Mouse (Mus musculus) forebrain, embryonic 16.5 days (tissue): ENCODE data around the gene Gm9970. TPM values are rescaled to one million over a fixed set of nuclear protein-coding genes. Genes with fewer than 3 reads are reported as not detected.
A peak's percentile ranks its signal among the peaks of the same experiment; 100 is the strongest.

Experiments used
- ATAC-seq: fragments of 200-750 bp; cut with Nextera tagmentation; 2 replicates; pipeline ENCODE4 v1.8.0; 2017; ENCODE audit warnings: mild to moderate bottlenecking, moderate library complexity
- H3K27ac ChIP-seq: fragments of 300-500 bp; sonication (generic); 2 replicates; pipeline ENCODE4 v1.5.1; 2014; ENCODE audit warnings: low read length, control low read depth
- H3K27me3 ChIP-seq: fragments of 300-500 bp; sonication (generic); replicated peaks from 2 replicates; pipeline ENCODE4 v1.6.1; 2014; ENCODE audit warnings: low read length; ENCODE audit not compliant: control insufficient read depth, insufficient read depth
- H3K36me3 ChIP-seq: fragments of 300-500 bp; sonication (generic); 2 replicates; pipeline ENCODE4 v1.6.1; 2014; ENCODE audit not compliant: control insufficient read depth, insufficient read depth
- H3K4me1 ChIP-seq: fragments of 300-500 bp; sonication (generic); replicated peaks from 2 replicates; pipeline ENCODE4 v1.6.1; 2014; ENCODE audit warnings: low read length; ENCODE audit not compliant: control insufficient read depth, insufficient read depth
- H3K4me2 ChIP-seq: fragments of 300-500 bp; sonication (generic); 2 replicates; pipeline ENCODE4 v1.6.1; 2014; ENCODE audit warnings: mild to moderate bottlenecking, low read length, control low read depth
- H3K4me3 ChIP-seq: fragments of 300-500 bp; sonication (generic); replicated peaks from 2 replicates; pipeline ENCODE4 v1.5.1; 2014; ENCODE audit warnings: mild to moderate bottlenecking, low read length, control low read depth
- H3K9ac ChIP-seq: fragments of 300-500 bp; sonication (generic); replicated peaks from 2 replicates; pipeline ENCODE4 v1.6.1; 2014; ENCODE audit warnings: low read depth, low read length, control low read depth
- H3K9me3 ChIP-seq: fragments of 300-500 bp; sonication (generic); 2 replicates; pipeline ENCODE4 v1.6.1; 2016; ENCODE audit warnings: low read length; ENCODE audit not compliant: control insufficient read depth
- WGBS: fragments of 180-500 bp; shearing (Covaris S2); extraction: QIAGEN DNeasy Blood & Tissue Kit; methylation state at CpG from one replicate; pipeline ENCODE4 v1.1.7; 2014; 5-methylcytosine and 5-hydroxymethylcytosine counted together
- polyA plus RNA-seq: library from polyadenylated mRNA; unstranded; fragments of >200 nt; fragmentation: Nextera tagmentation; extraction: Ambion mirVana; gene quantifications from 2 replicates; pipeline ENCODE4 v1.2.1, GENCODE M21; 2015

Gene Gm9970
- polyA plus RNA-seq, 1 experiment from 2014 or later = 0.99 TPM

DNA sequence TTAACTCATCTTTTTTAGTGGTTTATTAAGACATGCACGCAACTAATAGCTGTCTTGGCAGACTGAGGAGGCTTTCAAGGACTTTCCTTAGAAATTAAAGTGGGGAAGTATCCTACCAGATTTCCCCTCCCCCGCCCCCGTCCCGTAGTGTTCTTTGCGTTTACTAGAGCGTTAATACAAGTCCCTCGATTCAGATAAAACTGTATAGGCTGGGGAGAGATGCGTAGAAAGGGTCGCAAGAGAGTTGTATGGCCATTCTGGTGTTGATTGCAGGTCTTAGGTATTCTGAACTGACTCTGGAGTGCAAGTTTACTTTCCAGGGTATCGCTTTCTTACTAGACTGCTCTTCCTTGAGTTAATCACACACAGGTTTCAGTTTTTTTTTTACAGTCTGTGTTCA, 1.2 kb upstream of the Gm9970 start:
- no peak for ATAC-seq
- WGBS = 20% methylated on average over 10 of the region's 10 CpGs

DNA sequence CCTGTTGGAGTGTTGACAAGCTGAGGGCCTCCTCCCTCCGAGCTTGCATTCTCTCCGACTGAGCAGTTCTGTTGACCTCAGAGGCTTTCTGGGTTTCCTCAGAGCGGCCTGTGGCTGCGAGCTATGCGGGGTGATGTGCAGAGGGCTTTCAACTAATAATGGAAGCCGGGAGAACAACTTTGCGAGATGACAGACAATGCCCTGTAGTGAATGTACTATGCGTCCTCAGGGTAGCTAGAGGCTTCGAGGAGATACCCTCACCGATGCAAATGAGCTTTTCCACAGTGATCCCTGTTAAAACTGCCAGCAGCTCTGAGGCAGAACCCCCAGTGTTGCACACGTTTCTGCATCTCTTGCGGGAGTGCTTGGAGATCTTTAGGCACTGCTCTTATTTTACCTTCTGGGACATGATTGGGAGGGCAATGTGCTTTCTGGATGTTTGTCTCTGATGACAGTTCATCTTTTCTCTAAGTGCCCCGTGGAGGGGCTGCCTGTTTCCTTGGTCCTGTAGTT, 546 bp upstream of the Gm9970 start:
- no peak for ATAC-seq
- H3K4me2 ChIP-seq = peak overlapping the region; percentile 64
- under 1% methylated on average over 13 of the region's 13 CpGs for WGBS
- no peaks in the 10 kb centered on the region; the same call in 1 of the 2 replicates for H3K9me3 ChIP-seq
- peak overlapping the region; percentile 93 for H3K27ac ChIP-seq
- H3K9ac ChIP-seq = peak overlapping the region; percentile 90
- peak overlapping the region; percentile 84 for H3K4me3 ChIP-seq
- H3K27me3 ChIP-seq = no peaks in the 10 kb centered on the region
- peaks cover 9% of the 10 kb centered on the region for H3K4me1 ChIP-seq
- peaks cover 19% of the 10 kb centered on the region for H3K36me3 ChIP-seq

More for the DNA sequence above, 1.2 kb upstream of the Gm9970 start:
- Histone ChIP-seq H3K36me3 (peaks cover 23% of the 10 kb centered on the region), H3K27ac (no peak overlapping the region), H3K9ac (peak overlapping the region; percentile 90), H3K9me3 (no peaks in the 10 kb centered on the region; the same call in 1 of the 2 replicates), H3K4me2 (peak overlapping the region; percentile 64), H3K4me3 (peak overlapping the region; percentile 84), H3K27me3 (no peaks in the 10 kb centered on the region), H3K4me1 (peaks cover 9% of the 10 kb centered on the region)

DNA sequence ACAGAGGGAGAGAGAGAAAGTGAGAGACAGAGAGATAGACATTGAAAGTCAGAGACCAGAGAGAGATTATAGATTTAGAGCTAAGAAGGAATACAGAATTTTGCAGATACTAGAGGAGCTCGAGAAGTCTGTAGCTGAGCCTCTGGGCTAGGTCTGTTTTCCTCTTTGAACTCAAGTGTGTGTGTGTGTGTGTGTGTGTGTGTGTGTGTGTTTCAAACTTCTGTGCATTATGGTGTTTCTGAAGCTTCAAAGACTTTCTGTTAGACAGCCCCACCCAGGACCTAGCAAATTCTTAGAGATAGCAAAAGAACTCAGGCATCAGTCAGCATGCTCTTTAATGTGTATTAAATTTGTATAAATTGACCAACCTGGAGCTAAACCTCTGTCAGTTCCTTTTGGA, 14.4 kb downstream of the Gm9970 start:
- Histone ChIP-seq H3K4me2 (no peak overlapping the region), H3K9ac (no peak overlapping the region), H3K4me1 (peaks cover 2% of the 10 kb centered on the region), H3K27me3 (no peaks in the 10 kb centered on the region), H3K36me3 (no peaks in the 10 kb centered on the region), H3K27ac (no peak overlapping the region), H3K4me3 (no peak overlapping the region), H3K9me3 (no peaks in the 10 kb centered on the region)
- WGBS = 84% methylated on average over 1 of the region's 1 CpGs
- ATAC-seq = no peak

DNA sequence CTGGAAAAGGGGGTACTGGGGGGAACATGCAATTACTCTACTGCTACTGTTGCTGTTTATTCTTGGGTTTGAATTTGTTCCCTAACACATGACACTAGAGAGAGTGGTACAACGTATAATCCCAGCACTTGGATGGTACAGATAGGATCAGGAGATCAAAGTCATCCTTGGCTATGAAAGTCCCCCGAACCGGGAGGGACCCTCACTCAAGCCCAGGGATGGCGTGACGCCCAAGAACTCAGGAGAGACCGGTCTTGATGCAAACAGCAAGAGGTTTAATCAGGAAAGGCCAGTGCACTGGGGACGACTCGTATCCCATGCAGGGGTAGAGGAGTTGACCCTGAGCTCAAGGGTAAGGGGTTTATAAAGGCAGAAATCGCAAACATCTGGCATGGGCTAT, 18.3 kb downstream of the Gm9970 start:
- Histone ChIP-seq H3K27ac (no peak overlapping the region), H3K4me3 (no peak overlapping the region), H3K9ac (no peak overlapping the region), H3K4me1 (peaks cover 14% of the 10 kb centered on the region), H3K36me3 (no peaks in the 10 kb centered on the region), H3K27me3 (no peaks in the 10 kb centered on the region), H3K4me2 (no peak overlapping the region), H3K9me3 (no peaks in the 10 kb centered on the region)
- 94% methylated on average over 9 of the region's 9 CpGs for WGBS
- ATAC-seq = no peak

DNA sequence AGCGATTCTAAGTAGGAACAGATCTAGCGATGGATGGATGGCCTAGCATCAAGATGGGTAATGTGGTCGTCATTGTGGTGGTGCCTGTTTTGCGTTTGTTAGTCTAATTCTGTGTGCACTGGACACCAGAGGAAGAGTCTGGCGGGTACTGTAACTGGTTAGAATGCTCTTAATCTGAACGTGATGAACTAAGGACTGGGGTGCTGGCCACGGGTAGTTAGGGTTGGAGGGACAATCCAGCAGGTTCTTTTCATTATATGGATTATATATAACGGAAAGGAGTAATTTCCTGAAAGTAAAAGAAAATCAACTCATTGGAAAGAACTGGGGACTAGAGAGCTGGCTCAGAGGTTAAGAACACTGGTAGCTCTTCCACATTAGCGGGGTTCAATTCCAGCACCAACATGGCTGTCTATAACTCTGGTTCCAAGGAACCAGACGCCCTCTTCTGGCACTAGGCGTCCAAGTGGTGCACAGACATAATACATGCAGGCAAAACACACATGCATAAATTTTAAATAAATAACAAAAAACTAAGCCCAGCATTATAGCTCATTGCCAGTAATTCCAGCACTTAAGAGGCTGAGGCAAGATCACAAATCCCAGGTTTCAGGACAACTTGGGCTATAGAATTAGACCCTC, 19.6 kb downstream of the Gm9970 start:
- Histone ChIP-seq H3K4me1 (peaks cover 14% of the 10 kb centered on the region), H3K9me3 (no peaks in the 10 kb centered on the region), H3K27me3 (no peaks in the 10 kb centered on the region), H3K9ac (peak overlapping the region; percentile 91), H3K4me2 (peak overlapping the region; percentile 71), H3K4me3 (peak overlapping the region; percentile 99), H3K36me3 (no peaks in the 10 kb centered on the region), H3K27ac (peak overlapping the region; percentile 94)
- WGBS = 10% methylated on average over 11 of the region's 11 CpGs
- ATAC-seq = 0 out of 2 replicates have a peak, but pooled peaks have one; percentile 27

DNA sequence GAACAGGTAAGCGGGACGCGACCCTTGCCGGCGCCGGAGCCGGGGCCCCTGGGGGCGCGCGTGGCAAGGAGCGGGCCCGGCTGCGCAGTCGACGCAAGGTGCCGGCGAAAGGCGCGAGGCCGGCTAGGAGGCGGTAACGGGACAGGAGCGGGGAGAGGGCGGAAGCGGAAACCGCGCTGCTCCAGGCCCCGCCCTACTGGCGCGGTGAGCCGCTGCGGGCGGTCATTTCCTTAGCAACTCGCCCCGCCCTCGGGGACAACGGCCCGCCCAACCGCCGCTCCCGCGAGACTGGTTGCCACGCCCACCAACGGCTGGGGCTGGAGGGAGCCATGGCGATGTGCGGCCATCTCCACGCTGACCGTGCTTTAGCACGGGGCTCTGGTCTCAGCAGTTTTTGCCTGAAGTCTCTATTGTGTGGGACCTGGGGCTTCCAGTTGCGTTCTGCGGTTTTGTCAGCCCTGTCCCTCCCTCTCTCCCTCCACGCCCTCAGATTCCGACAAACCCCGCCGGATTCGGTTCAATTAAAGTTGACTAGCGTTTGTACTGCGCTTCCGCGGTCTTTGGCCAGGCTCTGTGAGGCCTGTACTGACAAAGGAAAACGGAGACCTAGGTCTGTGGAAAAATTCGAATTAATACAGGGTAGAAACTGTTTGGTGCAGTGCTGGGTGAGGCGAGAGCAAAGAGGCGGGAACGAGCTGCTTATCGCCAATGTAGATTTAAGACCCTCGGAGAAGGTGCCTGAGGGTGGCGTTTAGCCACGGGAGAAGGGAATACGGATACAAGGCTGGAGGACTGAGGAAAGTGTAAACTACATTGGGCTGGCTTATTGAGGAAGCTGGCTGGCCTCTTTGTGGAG, 20.4 kb downstream of the Gm9970 start, which contains the start of gene Ppm1g:
Gene Ppm1g (minus strand): TSS at position 240 of the 856 bp plus-strand sequence.
- Histone ChIP-seq H3K9me3 (no peaks in the 10 kb centered on the region), H3K36me3 (no peaks in the 10 kb centered on the region), H3K27me3 (no peaks in the 10 kb centered on the region), H3K4me2 (peak within 1 kb of the TSS; percentile 71), H3K27ac (peak within 1 kb of the TSS; percentile 94), H3K9ac (peak within 1 kb of the TSS; percentile 91), H3K4me1 (peaks cover 14% of the 10 kb centered on the region), H3K4me3 (peak within 1 kb of the TSS; percentile 99)
- under 1% methylated on average over 66 of the region's 70 CpGs for WGBS
- ATAC-seq = peak; percentile 94

DNA sequence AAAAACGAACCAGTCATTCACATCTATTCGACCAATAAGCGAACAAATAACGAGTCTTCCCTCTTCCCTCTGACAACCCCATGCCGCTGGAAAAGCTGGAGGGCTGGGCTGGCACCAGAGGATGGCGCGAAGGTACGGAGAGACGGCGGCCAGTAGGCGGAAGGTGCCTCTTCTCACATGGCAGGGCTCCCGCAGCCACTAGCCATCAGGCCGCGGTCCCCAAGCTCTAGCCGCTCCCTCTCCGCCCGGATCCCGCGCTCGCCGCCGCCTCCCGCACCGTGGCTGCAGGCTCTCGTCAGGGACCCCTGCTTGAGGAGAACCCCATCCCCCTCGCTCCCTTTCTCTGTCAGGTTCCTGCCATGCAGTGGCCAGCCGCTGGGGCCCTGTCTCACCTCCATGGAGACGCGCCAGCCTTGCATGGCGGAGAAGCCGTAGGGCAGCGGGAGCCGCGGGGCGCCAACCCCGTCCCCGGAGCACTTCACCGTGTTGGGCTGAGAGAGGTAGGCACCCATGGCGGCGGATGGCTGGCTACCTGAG, 21.1 kb downstream of the Gm9970 start:
- H3K9me3 ChIP-seq = no peaks in the 10 kb centered on the region
- no peaks in the 10 kb centered on the region for H3K27me3 ChIP-seq
- peak; percentile 63 for ATAC-seq
- H3K9ac ChIP-seq = peak overlapping the region; percentile 91
- peak overlapping the region; percentile 94 for H3K27ac ChIP-seq
- no peaks in the 10 kb centered on the region for H3K36me3 ChIP-seq
- H3K4me1 ChIP-seq = peaks cover 14% of the 10 kb centered on the region
- H3K4me2 ChIP-seq = peak overlapping the region; percentile 71
- peak overlapping the region; percentile 99 for H3K4me3 ChIP-seq
- whole genome bisulfite sequencing = 0% methylated on average over 40 of the region's 40 CpGs

DNA sequence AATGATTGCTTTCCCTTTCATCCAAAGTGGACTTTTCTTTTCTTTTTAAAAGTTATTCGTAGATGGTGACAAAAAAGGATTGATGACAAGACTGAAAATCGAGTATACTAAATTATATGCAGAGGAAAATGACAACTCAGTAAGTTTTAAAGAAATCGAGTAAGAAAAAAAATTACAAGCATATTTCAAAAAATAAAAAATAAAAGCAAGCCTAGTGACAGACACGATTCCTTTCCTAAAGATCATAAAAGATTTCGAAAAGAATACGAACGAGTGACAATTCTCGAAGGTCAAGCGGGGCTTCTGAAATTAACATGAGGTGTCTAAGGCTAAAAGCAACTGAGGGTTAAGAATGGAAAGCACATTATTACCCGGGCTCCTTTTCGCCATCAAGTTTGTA, 21.6 kb downstream of the Gm9970 start:
- H3K9me3 ChIP-seq = no peaks in the 10 kb centered on the region
- WGBS = 2% methylated on average over 11 of the region's 11 CpGs
- ATAC-seq = no peak

DNA sequence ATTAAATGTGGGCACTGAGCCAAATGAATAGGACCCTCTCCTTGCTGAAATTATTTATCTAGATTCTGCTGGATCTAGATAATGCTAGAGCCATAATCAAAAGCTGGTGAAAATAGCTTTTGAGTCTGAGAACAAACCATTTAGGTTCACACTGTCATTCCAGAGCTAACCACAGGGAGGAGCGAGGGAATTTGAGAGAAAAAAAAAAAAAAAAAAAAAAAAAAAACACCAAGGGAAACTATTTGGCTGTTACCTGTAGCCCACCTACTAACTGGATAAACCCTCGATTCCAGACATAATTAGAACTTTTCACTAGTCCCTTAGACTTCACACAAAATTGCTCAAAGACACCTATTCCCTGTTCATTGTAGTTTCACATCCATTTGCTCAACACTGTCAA, 22.0 kb downstream of the Gm9970 start:
- Histone ChIP-seq H3K9me3 (no peaks in the 10 kb centered on the region), H3K4me1 (peaks cover 14% of the 10 kb centered on the region), H3K36me3 (no peaks in the 10 kb centered on the region), H3K4me3 (peak overlapping the region; percentile 15; the same call in 1 of the 2 replicates), H3K27me3 (no peaks in the 10 kb centered on the region), H3K27ac (no peak overlapping the region), H3K4me2 (peak overlapping the region; percentile 71), H3K9ac (no peak overlapping the region)
- no peak for ATAC-seq
- WGBS = 0% methylated on average over 2 of the region's 2 CpGs

More for the DNA sequence above, 21.6 kb downstream of the Gm9970 start:
- Histone ChIP-seq H3K36me3 (no peaks in the 10 kb centered on the region), H3K27me3 (no peaks in the 10 kb centered on the region), H3K4me2 (peak overlapping the region; percentile 71), H3K4me1 (peaks cover 14% of the 10 kb centered on the region), H3K27ac (no peak overlapping the region), H3K4me3 (peak overlapping the region; percentile 99), H3K9ac (peak overlapping the region; percentile 91)
